Mouse (Mus musculus) hindbrain, embryonic 11.5 days (tissue): ENCODE data around the gene Efl1. TPM values are rescaled to one million over a fixed set of nuclear protein-coding genes. Genes with fewer than 3 reads are reported as not detected.

Source experiments
- ATAC-seq: fragments of 200-750 bp; cut with Nextera tagmentation; 2 replicates; pipeline ENCODE4 v1.8.0; 2017; ENCODE audit warnings: mild to moderate bottlenecking, moderate TSS enrichment, moderate library complexity; ENCODE audit not compliant: low FRiP score
- DNase-seq: peaks from one replicate; pipeline ENCODE4 v3.0.0-alpha.2; 2015; ENCODE audit warnings: low spot score
- H3K27ac ChIP-seq: fragments of 300-500 bp; sonication (generic); 2 replicates; pipeline ENCODE4 v1.5.1; 2014; ENCODE audit warnings: mild to moderate bottlenecking, low read depth, low read length
- H3K27me3 ChIP-seq: fragments of 300-500 bp; sonication (generic); 2 replicates; pipeline ENCODE4 v1.6.1; 2014; ENCODE audit warnings: mild to moderate bottlenecking, low read length, moderate library complexity, mixed read lengths; ENCODE audit not compliant: control insufficient read depth, insufficient read depth
- H3K36me3 ChIP-seq: fragments of 300-500 bp; sonication (generic); 2 replicates; pipeline ENCODE4 v1.6.1; 2014; ENCODE audit warnings: mild to moderate bottlenecking, low read length, moderate library complexity, mixed read lengths; ENCODE audit not compliant: control insufficient read depth, insufficient read depth
- H3K4me1 ChIP-seq: fragments of 300-500 bp; sonication (generic); replicated peaks from 2 replicates; pipeline ENCODE4 v1.6.1; 2014; ENCODE audit warnings: low read length, mixed read lengths; ENCODE audit not compliant: control insufficient read depth, insufficient read depth
- H3K4me2 ChIP-seq: fragments of 300-500 bp; sonication (generic); replicated peaks from 2 replicates; pipeline ENCODE4 v1.6.1; 2014; ENCODE audit warnings: mild to moderate bottlenecking, low read depth, low read length
- H3K4me3 ChIP-seq: fragments of 300-500 bp; sonication (generic); 2 replicates; pipeline ENCODE4 v1.5.1; 2014; ENCODE audit warnings: low read depth, low read length
- H3K9ac ChIP-seq: fragments of 300-500 bp; sonication (generic); 2 replicates; pipeline ENCODE4 v1.6.1; 2014; ENCODE audit warnings: low read depth, low read length
- H3K9me3 ChIP-seq: fragments of 300-500 bp; sonication (generic); 2 replicates; pipeline ENCODE4 v1.6.1; 2016; ENCODE audit warnings: low read length; ENCODE audit not compliant: control insufficient read depth
- WGBS: fragments of 180-500 bp; shearing (Covaris S2); extraction: QIAGEN DNeasy Blood & Tissue Kit; methylation state at CpG from one replicate; pipeline ENCODE4 v1.1.7; 2014; 5-methylcytosine and 5-hydroxymethylcytosine counted together
- polyA plus RNA-seq: library from polyadenylated mRNA; unstranded; fragments of >200 nt; fragmentation: Nextera tagmentation; extraction: Ambion mirVana; gene quantifications from 2 replicates; pipeline ENCODE4 v1.2.1, GENCODE M21; 2014

Gene Efl1
- polyA plus RNA-seq, 1 experiment from 2014 or later, result 27.9 TPM

DNA sequence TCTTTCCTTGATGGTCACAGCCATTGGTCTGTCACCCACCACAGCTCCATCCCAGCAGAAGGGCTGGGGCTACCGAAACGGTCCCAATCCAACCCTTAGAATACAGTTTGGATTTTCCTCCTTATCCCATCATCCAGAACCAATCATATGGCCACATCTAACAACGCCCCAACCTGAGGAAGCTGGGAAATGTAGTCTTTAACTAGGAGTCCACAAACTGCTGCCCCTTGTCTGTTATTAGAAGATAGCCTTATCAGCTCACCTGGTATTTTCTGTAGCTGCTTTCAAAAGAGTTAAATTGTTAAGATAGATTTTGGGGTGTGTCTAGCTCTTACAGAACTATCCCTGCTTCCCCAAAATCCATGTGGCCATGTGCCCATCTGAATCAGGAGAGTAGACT is 126.7 kb downstream of the Efl1 start:
- WGBS, result 91% methylated on average over 3 of the region's 3 CpGs
- no peak for DNase-seq

GRCm38 (mm10) chr7:82783071-82783470 is 134.7 kb downstream of the Efl1 start:
- no peak overlapping the region for H3K9ac ChIP-seq
- H3K9me3 ChIP-seq, result no peaks in the 10 kb centered on the region
- no peak overlapping the region for H3K4me3 ChIP-seq
- H3K4me1 ChIP-seq, result no peaks in the 10 kb centered on the region
- no peak overlapping the region for H3K27ac ChIP-seq
- no peaks in the 10 kb centered on the region for H3K27me3 ChIP-seq
- no peak overlapping the region for H3K4me2 ChIP-seq
- ATAC-seq, result no peak
- no peak for DNase-seq
- no peaks in the 10 kb centered on the region for H3K36me3 ChIP-seq
- 88% methylated on average over 2 of the region's 2 CpGs for WGBS

More for the DNA sequence above, 126.7 kb downstream of the Efl1 start:
- Histone ChIP-seq H3K4me3 (no peak overlapping the region), H3K4me1 (no peaks in the 10 kb centered on the region; the same call in 1 of the 2 replicates), H3K27ac (no peak overlapping the region), H3K36me3 (no peaks in the 10 kb centered on the region), H3K9me3 (no peaks in the 10 kb centered on the region), H3K9ac (no peak overlapping the region), H3K27me3 (no peaks in the 10 kb centered on the region), H3K4me2 (no peak overlapping the region)
- ATAC-seq, result no peak

DNA sequence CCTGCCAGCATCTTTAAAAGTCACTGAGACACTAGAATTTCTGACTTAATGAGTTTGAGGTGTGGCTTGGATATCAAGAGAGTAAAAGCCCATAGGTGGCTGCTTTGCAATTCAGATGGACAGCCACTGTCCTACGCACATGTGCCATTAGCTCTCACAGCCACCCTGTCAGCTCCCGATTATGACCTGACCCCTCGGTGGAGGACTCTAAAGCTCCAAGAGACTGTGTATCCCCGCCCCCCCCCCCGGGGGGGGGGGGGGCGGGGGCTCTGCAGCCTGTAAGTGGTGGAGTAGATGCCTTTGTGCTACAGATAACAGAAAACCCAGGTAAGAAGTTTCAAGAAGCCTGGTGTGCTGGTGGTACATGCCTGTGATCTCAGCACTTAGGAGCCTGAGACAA is 135.3 kb downstream of the Efl1 start:
- Histone ChIP-seq H3K4me1 (no peaks in the 10 kb centered on the region), H3K4me3 (no peak overlapping the region), H3K9ac (no peak overlapping the region), H3K36me3 (no peaks in the 10 kb centered on the region), H3K4me2 (no peak overlapping the region), H3K27ac (no peak overlapping the region), H3K27me3 (no peaks in the 10 kb centered on the region), H3K9me3 (no peaks in the 10 kb centered on the region)
- ATAC-seq (no peak), DNase-seq (no peak)
- WGBS, result 60% methylated on average over 3 of the region's 6 CpGs

- Histone ChIP-seq H3K9me3 (no peaks in the 10 kb centered on the region), H3K36me3 (no peaks in the 10 kb centered on the region), H3K9ac (no peak overlapping the region), H3K27me3 (no peaks in the 10 kb centered on the region), H3K27ac (no peak overlapping the region), H3K4me2 (no peak overlapping the region), H3K4me3 (no peak overlapping the region), H3K4me1 (no peaks in the 10 kb centered on the region)
- ATAC-seq, result no peak
- no peak for DNase-seq
- WGBS, result 74% methylated on average over 6 of the region's 6 CpGs
Observed at GRCm38 (mm10) chr7:82785335-82785934, 137.0 kb downstream of the Efl1 start.

GRCm38 (mm10) chr7:82785970-82786647 is 137.7 kb downstream of the Efl1 start:
- Histone ChIP-seq H3K9me3 (no peaks in the 10 kb centered on the region), H3K4me3 (no peak overlapping the region), H3K36me3 (no peaks in the 10 kb centered on the region), H3K4me2 (no peak overlapping the region), H3K27ac (no peak overlapping the region), H3K27me3 (no peaks in the 10 kb centered on the region), H3K9ac (no peak overlapping the region), H3K4me1 (no peaks in the 10 kb centered on the region)
- DNase-seq (no peak), ATAC-seq (no peak)
- 90% methylated on average over 2 of the region's 2 CpGs for WGBS

DNA sequence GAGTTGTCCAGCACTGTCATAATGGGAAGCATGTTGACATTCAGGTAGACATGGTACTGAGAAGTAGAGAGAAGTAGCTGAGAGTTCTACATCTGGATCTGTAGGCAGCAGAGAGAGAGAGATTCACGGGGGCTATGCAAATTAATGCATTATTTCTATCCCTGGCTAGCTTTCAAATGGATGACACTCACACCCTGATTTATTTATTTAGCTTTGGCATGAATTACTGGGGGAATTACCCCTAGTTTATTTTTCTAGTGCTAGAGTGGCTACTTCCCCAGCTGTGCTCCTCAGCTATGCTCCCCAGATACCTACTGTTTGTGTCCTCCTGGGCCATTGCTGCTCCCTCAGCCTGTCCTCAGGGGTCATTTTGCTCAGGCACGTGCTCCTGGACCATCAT is 144.2 kb downstream of the Efl1 start:
- no peak overlapping the region for H3K9ac ChIP-seq
- no peaks in the 10 kb centered on the region for H3K36me3 ChIP-seq
- no peak overlapping the region for H3K27ac ChIP-seq
- ATAC-seq (no peak), DNase-seq (no peak)
- H3K9me3 ChIP-seq, result no peaks in the 10 kb centered on the region
- no peak overlapping the region for H3K4me3 ChIP-seq
- WGBS, result 65% methylated on average over 2 of the region's 2 CpGs
- H3K4me2 ChIP-seq, result no peak overlapping the region
- H3K27me3 ChIP-seq, result no peaks in the 10 kb centered on the region
- no peaks in the 10 kb centered on the region for H3K4me1 ChIP-seq

GRCm38 (mm10) chr7:82793111-82793510 is 144.7 kb downstream of the Efl1 start:
- DNase-seq (no peak), ATAC-seq (no peak)
- H3K27ac ChIP-seq, result no peak overlapping the region
- no peak overlapping the region for H3K9ac ChIP-seq
- no peak overlapping the region for H3K4me2 ChIP-seq
- H3K27me3 ChIP-seq, result no peaks in the 10 kb centered on the region
- H3K36me3 ChIP-seq, result no peaks in the 10 kb centered on the region
- H3K4me3 ChIP-seq, result no peak overlapping the region
- H3K4me1 ChIP-seq, result no peaks in the 10 kb centered on the region
- WGBS, result 92% methylated on average over 1 of the region's 1 CpGs
- H3K9me3 ChIP-seq, result no peaks in the 10 kb centered on the region

- ATAC-seq, result no peak
- Histone ChIP-seq H3K4me2 (no peak overlapping the region), H3K36me3 (no peaks in the 10 kb centered on the region), H3K27ac (no peak overlapping the region), H3K27me3 (no peaks in the 10 kb centered on the region), H3K9ac (no peak overlapping the region), H3K9me3 (no peaks in the 10 kb centered on the region), H3K4me3 (no peak overlapping the region), H3K4me1 (no peaks in the 10 kb centered on the region)
- WGBS, result 53% methylated on average over 1 of the region's 1 CpGs
- no peak for DNase-seq
Observed at GRCm38 (mm10) chr7:82794542-82794941, 146.1 kb downstream of the Efl1 start.

- Histone ChIP-seq H3K9ac (no peak overlapping the region), H3K4me3 (no peak overlapping the region), H3K27ac (no peak overlapping the region), H3K4me1 (no peaks in the 10 kb centered on the region), H3K36me3 (no peaks in the 10 kb centered on the region), H3K27me3 (no peaks in the 10 kb centered on the region), H3K9me3 (no peaks in the 10 kb centered on the region), H3K4me2 (no peak overlapping the region)
- no peak for ATAC-seq
- 67% methylated on average over 4 of the region's 4 CpGs for WGBS
- no peak for DNase-seq
Observed at GRCm38 (mm10) chr7:82802206-82802605, 153.8 kb downstream of the Efl1 start.
